Mouse (Mus musculus) heart, adult 8-10 months (tissue): ENCODE measurements around the gene Prss45. TPM values are rescaled to one million over a fixed set of nuclear protein-coding genes. Genes with fewer than 3 reads are reported as not detected.
"Not testable (repeated sequence)": the region's sequence is repeated elsewhere in the genome, so short reads cannot be mapped to it uniquely, and the experiment has no call there.

Experiments
- DNase-seq: peaks from one replicate; pipeline ENCODE4 v3.0.0; 2022; ENCODE audit warnings: low spot score
- total RNA-seq, 4 experiments: library from RNA; stranded (reverse); gene quantifications; 2 replicates each; pipeline ENCODE4 v1.2.4; 2022

The Prss45 gene
- under 1 TPM in 1 of 4 experiments, not detected in 3; 0.44 TPM for total RNA-seq

GRCm38 (mm10) chr9:110834411-110834810 is at the start of gene Prss45:
Gene Prss45 (plus strand): TSS chr9:110834588.
- no peak for DNase-seq

- DNase-seq: no peak
Measured at GRCm38 (mm10) chr9:110788169-110788568, 46.2 kb upstream of the Prss45 start.

- no peak for DNase-seq
Measured at GRCm38 (mm10) chr9:110790462-110790861, 43.9 kb upstream of the Prss45 start.

DNA sequence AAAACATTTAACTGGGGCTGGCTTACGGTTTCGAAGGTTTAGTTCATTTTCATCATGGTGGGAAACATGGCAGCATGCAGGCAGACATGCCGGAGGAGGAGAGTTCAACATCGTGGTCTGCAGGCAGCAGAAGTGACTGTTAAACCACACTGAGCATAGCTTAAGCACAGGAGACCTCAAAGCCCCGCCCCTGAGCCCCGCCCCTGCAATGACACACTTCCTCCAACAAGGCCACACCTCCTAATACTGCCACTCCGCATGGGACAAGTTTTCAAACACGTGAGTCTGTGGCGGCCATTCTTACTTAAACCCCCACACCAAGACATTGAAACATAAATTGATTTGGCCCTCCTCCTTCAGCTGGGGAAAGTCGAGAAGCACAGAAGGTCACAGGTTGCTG is 37.4 kb upstream of the Prss45 start:
- DNase-seq: no peak

DNA sequence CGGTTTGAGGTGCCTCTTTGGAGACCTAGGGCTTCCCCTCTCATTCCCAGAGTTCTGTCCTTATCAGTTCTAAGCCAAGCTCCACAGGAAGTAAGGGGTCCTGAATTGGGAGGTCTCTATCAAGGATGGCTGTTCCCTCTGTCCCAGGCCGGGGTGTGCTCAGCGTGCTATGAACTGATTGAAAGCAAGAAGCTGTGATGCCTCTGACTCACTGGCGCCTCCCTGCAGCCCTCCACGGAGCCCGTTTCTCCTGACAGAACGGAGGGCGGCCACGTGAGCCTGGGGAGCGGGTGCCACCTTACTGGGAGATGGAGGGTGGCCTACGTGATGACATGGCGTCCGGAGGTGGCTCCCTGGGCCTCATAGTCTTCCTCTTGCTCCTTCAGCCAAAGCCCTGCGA is 36.5 kb upstream of the Prss45 start, which contains the start of gene Prss42:
Gene Prss42 (plus strand): TSS at position 301 of the 400 bp plus-strand sequence.
- DNase-seq: no peak

DNA sequence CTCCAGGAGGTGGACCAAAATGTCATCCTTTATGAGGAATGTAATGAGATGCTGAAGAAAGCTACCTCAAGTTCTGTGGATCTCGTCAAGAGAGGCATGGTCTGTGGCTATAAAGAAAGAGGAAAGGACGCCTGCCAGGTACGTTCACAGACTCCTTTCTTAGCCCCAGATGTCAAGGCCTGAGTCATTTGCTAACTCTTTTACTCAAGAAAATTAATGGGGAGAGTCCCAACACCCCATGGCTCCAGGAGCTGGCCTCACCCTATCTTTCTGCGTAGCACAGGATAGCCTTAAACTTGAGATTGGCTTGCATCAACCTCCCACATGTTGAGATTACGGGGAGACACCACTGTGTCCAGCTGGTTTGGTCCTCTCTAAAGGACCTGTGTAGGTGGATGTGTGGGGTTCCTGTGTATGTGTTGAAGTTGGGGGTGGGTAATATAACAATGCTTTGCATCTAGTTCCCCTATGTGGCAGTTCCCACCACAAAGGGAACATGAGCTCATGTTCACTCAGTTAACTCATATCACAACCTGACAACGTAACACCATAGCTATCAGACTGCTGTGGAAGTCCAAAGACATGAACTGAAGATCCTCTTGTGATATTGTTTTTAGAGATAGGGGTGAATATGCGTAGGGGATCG is 33.4 kb upstream of the Prss45 start:
- DNase-seq: no peak

- DNase-seq: no peak
Measured at GRCm38 (mm10) chr9:110803294-110803693, 31.1 kb upstream of the Prss45 start.

DNA sequence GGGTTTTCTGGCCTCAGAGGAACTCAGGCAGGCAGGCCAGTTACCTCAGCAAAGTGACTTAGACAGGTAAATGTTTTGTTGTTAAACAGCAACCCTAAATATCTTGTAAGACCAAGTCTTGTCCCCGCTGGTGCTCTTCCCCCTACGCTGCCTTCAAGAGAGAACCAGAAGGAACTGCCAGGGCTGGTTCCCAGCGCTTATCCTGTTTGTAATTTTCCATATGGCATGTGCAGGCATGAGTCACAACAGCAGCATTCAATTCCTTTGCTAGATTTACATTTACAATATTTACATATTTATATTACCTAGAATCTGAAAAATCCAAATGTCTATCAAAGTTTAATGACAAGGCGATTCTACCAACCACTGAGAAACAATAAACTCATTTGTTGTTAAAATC is 24.3 kb upstream of the Prss45 start:
- no peak for DNase-seq

DNA sequence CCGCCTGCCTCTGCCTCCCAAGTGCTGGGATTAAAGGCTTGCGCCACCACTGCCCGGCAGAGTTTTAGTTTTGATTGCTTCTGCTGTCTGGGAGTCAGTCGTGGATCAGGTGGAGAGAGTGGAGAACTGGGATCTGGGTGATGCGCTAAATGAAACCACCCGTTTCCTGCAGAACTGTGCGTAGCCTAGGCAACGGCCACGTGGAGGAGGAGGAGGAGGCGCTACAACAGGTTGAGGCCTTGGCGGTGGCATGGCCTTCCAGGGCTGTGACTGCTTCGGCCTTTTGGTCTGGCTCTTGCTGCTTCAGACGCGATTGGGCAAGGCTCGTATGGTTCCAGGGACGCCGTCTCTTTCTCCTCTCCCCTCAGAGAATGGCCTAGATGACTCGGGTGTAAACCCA is 20.6 kb upstream of the Prss45 start, which contains the start of gene Prss44:
Gene Prss44 (plus strand): TSS at position 206 of the 400 bp plus-strand sequence.
- DNase-seq: no peak

DNA sequence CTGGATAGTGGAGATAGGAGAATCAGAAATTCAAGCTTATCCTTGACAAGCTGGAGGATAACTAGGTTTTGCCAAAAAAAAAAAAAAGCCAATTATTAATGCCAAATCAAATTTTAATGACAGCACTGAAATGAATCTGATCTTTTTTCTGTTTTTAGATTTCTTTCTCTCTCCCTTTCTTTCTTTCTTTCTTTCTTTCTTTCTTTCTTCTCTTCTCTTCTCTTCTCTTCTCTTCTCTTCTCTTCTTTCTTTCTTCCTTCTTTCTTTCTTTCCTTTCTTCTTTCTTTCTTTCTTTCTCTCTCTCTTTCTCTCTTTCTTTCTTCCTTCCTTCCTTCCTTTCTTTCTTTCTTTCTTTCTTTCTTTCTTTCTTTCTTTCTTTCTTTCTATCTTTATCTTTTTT is 13.8 kb upstream of the Prss45 start:
- not testable (repeated sequence) for DNase-seq

- no peak for DNase-seq
Measured at GRCm38 (mm10) chr9:110821436-110821835, 13.0 kb upstream of the Prss45 start.

GRCm38 (mm10) chr9:110825426-110825825 is 9.0 kb upstream of the Prss45 start:
- DNase-seq: no peak

DNA sequence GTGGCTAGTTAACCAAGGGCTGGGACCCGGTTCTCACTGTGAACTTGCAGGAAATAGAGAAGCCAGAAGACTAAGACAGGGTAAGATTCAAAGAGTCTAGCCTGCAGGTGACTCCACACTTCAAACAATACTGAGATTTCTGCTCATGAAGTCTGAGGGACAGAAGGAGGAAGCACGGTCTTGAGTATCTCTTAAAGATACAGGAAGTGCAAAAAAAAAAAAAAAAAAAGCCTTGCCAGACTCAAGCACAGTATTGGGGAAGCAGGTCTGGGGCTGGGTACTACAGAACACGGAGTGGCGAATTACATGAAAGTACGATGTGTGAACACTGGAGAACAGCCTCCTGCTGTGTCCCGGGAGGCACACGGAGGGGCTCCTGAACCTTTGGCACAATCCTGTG is 8.6 kb upstream of the Prss45 start:
- no peak for DNase-seq

DNA sequence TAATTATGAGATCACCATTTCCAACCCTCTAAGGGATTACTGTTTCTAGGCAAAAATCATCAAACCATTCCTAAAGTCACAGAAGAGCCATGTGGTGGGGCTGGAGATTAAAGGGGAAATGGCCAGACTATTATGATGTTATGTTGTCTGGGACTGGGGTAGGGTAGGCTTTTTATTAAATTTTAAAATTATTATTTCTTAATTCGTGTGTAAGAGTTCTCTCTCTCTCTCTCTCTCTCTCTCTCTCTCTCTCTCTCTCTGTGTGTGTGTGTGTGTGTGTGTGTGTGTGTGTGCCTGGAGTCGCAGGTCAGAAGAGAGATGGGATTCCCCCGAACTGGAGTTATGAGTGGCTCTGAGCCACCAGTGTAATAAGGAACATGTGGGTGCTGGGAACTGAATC is 8.0 kb upstream of the Prss45 start, which contains the start of gene Prss43:
Gene Prss43 (plus strand): TSS at position 301 of the 400 bp plus-strand sequence.
- DNase-seq: peak; percentile 16

GRCm38 (mm10) chr9:110833021-110833420 is 1.4 kb upstream of the Prss45 start:
- no peak for DNase-seq

DNA sequence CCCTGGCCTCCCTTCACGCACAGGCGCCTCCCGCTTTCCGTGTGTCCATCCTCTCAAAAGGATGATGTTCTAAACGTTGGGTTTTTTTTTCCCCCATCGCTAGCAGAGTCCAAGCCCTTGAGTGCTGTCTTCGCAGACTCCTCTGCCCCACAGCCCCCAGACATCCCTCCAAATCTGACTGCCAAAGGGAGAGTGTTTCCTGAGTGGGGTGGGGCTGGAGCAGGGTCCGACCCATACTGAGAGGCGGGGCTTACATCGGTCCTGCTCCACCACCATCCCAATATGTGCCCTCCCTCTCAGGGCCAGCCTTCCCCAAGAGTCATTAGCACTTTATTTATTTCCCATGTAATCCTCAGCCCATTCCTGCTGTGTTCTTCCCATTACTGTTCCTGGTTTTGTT is 573 bp downstream of the Prss45 start:
- DNase-seq: no peak

GRCm38 (mm10) chr9:110836112-110836511 is 1.7 kb downstream of the Prss45 start:
- peak; percentile 37 for DNase-seq

DNA sequence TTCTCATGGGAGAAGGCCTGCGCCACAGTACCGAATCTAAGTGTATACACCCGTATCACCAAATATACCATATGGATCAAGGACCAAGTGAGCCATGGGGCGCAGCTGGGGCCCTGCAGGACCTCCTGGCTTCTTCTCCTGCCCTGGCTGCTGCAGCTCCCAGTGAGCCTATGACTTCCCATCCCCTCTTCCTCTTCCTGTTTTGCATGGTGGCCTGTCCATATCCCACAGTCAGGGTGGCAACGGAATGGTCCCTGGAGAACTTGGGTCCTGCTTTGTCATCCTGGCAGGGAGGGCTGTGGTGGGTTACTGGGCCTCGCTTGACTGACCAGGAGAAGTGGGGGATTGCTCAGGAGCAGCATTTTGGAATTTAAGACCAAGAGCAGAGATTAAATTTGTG is 6.5 kb downstream of the Prss45 start:
- DNase-seq: no peak

DNA sequence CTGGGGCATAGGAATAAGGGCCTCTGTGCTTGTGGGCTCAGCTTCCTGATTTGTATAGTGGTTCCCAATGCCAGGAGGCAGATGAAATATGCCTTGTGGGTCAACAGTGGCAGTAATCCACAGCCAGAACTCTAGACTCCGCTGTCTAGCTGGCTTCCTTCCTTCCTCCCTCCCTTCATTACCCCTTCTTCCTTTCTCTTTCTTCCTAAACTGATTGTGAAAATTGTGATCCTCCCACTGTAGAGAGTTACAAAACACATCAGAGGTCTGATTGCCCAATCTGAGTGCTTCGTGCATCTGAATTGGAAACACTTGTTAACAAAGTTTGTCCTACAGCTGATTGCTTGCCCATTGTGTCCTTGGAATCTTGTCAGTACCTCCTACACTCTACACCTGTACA is 7.0 kb downstream of the Prss45 start:
- DNase-seq: no peak

DNA sequence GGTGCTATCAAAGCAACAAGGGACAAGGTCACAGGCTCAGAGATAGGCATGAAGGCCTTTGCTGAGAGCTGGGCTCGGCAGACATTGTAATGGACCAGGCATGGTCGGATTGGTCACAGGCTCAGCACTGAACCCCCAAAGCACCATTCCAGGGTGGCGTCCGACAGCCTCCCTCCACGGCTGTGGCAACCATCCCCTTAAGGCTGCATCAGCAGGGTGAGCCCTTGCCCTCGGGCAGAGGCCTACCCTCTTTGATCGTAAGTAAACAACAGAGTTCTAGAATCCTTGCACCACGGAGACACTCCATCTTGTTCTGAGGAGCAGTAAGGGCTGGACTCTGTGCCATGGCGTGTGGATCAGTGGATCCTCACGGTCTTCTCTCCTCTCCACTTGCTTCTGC is 9.8 kb downstream of the Prss45 start, which contains the start of gene Prss46:
Gene Prss46 (plus strand): TSS at position 301 of the 400 bp plus-strand sequence.
- no peak for DNase-seq

GRCm38 (mm10) chr9:110849162-110849561 is 14.8 kb downstream of the Prss45 start:
- DNase-seq: no peak

DNA sequence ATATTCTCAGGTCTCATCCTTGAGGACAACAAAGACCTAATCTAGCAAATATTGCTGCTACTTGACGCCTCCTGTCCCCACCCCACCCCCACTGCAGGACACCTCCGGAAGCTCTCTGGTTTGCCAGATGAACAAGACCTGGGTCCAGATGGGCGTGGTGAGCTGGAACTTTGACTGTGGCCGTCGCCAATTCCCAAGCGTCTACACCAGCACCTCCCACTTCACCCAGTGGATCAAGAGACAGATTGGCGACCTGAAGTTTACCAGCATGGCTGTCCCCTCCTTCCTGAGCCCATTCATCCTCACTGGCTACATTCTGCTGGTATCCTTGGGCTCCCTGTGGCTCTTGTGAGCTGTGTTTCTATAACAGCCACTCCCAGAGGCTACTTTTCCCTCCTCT is 21.5 kb downstream of the Prss45 start:
- DNase-seq: no peak

DNA sequence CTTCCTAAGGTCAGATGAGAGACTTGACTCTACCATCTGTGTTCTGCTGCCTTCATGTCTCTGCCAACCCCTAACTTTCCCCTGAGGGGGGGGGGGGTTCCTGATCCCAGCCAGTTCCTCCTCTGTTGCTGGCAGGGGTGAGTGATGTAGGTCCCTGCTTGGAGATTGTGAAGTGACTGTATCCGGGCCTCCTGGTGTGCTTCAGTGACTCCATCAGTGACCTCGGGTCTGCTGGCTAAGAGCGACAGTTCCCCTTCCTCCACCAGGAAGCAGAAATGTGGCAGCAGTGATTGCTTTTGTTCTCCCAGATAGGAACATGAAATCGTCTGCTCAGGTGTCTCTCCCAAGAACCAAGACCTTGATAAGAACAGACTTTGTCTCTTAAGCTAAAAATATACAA is 22.5 kb downstream of the Prss45 start:
- no peak for DNase-seq
